Mouse (Mus musculus): ENCODE measurements at regions not wholly inside any gene's neighbourhood (a gene's known extent, or its start where the extent isn't known, plus 50 kb on each side); places are given as distances from the start of the nearest gene placed in this dataset.

GRCm38 (mm10) chr1:65439129-65439528 is 157.3 kb downstream of the Pth2r start:
- peak; percentile 32 for DNase-seq (ENCODE audit: low read depth, low spot score)

- no peak for DNase-seq (ENCODE audit: low read depth, low spot score)
These were observed 158.3 kb downstream of the Pth2r start for GRCm38 (mm10) chr1:65440156-65440555.

Data from ES-CJ7 (cell line).